Mouse (Mus musculus): ENCODE measurements around the gene Tmod3.
"Not testable (repeated sequence)": the region's sequence is repeated elsewhere in the genome, so short reads cannot be mapped to it uniquely, and the experiment has no call there.

Tmod3 gene

DNA sequence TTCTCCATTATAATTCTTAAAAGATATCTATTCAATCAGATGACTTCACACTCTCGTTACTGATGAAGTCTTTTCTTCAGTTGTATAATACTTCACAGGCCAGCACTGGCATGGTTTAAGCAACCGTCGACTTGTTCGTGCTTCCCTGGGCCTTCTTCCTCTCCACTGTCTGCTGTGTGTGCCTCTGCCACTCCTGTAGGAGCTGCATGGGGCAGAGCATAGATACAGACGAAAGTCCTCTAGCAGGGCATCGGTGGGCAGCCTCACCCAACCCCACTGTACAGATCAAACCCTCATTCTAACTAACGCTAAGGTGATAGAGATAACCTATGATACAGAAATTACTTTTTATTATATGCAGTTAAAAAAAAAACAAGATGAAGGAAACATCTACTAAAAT is 60.9 kb downstream of the Tmod3 start:
- no peak for DNase-seq (ENCODE audit: low read depth, low spot score)

DNA sequence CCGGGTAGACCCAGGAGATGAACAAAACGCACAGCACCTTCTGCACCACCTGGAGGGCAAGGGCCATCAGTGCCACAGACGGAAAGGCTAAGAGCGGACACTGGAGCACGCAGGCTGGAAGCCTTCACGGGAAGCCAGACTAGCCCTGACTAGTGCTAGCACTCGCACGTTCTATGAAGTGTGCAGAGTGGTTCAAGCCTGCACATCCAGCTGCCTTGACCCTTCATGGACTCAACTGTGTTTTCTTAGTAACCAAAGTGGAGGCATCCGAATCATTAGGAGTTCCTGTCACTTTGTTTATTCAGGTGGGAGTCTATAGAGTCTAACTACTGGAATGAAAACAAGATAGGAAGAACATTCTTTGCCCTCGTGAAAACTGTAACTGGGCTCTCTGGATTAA is 63.5 kb downstream of the Tmod3 start:
- no peak for DNase-seq (ENCODE audit: low read depth, low spot score)

DNA sequence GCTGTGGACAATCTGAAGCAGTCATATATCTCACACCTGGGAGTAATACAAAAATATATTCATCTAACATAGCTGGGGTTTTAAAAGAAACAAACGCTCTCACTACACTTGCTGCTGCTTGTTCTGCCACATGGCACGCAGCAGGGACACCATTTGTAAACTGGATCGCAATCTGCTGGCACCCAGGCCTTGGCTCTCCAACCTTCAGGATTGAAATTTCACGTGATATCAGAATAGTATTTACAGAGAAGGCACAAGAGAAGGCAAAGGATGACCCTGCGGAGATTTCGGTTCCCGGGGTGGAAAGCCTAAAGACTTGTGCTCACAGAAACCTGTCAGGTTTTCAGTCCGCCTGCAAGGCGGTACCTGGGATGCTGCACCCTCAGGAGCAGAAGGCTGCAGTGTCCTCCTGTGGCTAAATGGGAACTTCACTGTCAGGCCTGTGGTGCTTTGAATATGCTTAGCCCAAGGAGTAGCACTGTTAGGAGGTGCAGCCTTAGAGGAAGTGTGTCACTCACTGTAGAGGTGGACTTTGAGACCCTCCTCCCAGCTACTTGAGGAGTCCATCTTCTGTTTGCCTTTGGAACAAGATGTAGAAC is 65.0 kb downstream of the Tmod3 start:
- no peak for DNase-seq (ENCODE audit: low read depth, low spot score)

DNA sequence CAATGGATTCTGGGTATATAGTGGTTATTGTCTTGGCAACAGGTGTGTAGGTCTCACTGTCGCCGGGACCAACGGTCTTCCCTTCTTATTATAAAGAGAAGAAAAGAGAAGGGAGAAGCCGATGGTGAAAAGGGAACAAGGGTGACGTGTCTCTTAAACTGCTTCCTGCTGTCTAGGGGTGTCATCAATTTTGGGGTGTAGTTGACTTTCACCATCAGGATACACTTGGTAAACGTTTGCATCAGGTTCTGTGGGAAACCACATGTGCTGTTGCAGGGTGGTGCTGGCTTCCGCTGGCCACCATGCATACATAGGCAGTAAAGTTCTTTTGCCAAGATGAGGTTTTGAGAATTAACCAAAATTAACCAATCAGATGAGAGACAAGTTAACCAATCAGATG is 71.2 kb downstream of the Tmod3 start:
- DNase-seq (ENCODE audit: low read depth, low spot score), result not testable (repeated sequence)

DNA sequence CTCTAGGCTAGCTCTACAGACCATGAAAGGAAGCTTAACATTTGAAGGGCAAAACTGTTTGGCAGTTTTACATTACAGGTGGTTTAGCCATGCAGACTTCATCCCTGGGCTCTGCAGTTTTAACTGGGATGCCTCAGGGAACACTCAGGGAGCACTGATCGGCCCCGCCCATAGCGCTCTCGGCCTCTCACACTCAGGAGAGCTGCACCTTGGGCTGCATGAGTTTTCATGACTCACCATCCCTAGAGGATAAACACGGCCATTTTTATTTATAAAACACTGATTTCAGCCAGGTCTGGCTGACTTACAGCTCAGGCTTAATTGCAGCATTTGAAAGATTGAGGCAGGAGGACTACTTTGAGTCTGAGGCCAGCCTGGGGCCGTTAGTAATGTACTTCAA is 74.2 kb downstream of the Tmod3 start:
- no peak for DNase-seq (ENCODE audit: low read depth, low spot score)

DNA sequence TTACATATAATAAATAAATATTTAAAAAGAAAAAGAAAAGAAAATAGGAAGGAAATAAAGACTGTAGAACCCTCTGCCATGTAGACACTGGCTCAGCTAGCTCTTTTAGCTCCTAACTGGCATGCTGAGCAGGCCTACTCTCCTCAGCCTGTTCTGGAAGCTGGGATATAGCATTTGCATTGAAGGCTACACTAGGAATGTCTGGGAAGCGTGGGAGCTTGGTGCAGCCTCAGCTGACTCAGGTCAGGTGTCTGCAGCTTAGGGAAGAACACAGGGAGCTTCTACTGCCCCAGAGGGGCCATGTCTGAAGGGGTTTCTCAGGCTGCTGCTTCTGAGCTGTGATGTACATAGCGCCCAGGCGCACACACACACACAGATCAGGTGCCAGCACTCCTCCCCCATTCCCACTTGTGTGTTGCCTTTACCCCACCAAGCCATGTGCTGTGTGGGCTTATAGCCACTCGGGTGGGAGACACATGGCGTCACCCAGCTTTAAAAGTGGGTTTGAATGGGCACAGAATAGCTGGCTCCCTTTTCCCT is 78.9 kb downstream of the Tmod3 start:
- no peak for DNase-seq (ENCODE audit: low read depth, low spot score)

DNA sequence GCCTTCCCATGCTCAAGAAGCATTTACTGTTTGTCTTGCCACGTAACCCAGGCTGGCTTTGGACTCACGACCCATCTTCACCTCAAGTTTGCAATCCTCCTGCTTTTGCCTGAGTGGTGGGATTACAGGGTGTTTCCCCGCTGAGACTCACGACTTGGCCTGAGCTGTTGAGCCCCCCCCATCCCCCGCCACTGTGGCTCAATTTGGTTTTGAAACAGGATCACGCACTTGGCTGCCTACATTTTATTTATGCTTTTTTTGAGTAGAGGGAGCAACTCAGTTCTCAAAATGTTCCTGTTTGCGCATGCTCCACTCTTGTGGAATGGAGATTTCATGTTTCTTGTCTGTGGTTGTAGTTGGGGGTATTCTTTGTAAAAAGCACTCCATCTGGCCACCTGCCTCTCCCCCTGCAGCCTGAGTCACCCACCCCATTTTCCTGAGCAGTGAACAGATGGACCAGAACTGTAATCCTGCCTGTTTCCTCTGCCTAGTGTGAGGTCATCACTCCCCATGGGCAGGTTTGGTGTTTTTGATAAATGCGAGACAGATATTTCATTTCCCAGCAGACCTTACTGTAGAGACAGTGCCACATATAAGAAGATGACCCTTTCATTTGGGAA is 80.2 kb downstream of the Tmod3 start:
- DNase-seq (ENCODE audit: low read depth, low spot score), result no peak

DNA sequence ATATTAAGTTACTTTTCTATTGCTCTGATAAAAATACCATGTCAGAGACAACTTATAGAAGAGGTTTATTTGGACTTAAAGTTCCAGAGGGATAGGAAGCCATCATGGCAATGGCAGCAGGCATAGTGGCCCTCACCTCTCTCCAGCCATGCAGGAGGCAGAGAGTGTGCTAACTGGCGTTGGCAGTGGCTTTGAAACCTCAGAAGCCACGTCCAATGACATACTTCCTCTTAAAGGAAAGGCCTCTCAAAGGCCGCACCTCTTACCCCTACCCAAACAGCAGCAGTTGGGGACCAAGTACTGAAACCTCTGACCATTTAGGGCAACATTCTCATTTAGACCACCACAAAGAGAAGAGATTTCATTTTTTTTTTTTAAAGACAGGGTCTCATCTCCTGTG is 82.2 kb downstream of the Tmod3 start:
- no peak for DNase-seq (ENCODE audit: low read depth, low spot score)

DNA sequence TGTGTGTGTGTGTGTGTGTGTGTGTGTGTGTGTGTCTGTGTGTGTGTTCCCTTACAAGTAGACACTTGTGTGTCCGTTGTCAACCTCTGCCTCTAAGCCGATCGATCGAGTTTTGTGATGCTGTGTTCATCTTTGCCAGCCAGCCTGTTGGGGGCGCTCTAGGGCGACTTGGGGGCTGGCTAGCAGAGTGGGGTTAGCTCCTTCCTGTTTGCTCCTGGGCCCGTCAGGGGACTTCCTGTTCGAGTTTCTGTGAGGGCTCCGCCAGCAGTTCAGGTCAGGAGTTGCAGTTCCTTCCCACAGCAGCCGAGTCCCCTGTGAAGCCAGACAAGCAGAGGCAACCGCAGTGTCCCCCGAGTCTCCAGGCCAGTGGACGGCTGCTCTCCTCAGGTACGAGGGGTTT is 91.2 kb downstream of the Tmod3 start:
- no peak for DNase-seq (ENCODE audit: low read depth, low spot score)

DNA sequence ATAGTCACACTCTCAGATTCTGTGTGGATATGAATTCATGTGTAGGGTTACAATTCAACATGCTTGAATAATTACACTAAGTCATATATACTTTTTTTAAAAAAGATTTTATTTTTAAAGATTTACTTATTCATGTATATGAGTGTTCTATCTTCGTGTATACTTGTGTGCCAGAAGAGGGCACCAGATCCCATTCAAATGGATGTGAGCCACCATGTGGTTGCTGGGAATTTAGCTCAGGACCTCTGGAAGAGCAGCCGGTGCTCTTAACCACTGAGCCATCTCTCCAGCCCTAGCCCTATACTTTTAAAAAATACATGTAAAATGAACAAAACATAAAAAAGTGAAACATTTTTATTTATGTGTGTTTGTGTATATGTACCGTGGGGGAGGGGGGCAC is 91.9 kb downstream of the Tmod3 start:
- DNase-seq (ENCODE audit: low read depth, low spot score), result no peak

DNA sequence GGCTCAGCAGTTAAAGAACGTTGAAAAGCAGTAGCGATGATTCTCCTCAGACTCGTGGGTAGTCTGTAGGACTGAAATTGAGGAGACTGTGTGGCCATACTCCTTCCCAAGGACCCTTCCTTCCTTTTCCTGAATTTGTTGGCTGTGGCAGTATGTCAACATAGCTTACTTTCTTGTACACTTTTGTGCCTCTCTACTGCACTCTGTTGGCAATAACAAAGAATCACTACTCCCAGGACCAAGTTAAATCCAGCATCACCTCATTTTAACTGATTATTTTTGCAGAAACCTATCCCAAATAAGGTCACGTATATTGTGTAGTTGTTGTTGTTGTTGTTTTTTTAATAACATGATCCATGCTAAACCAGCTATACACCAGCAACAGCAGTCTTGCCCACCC is 92.8 kb downstream of the Tmod3 start:
- DNase-seq (ENCODE audit: low read depth, low spot score), result no peak

DNA sequence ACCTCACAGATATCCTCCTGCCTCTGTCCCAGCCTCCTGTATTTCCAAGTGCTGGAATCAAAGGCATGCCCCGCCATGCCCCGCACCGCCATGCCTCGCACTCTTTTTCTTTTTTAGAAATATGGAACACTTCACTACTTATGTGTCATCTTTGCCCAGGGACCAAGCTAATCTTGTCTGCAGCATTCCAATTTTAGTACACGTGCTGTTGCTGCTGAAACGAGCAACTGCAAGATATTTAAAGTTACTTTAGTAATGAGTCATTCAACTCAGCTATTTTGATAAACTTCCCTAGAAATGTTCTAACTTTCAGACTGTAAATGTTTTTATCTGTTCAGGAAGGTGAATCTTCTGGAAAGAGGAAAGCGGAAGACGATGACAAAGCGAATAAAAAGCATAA is 93.6 kb downstream of the Tmod3 start:
- DNase-seq (ENCODE audit: low read depth, low spot score), result no peak

DNA sequence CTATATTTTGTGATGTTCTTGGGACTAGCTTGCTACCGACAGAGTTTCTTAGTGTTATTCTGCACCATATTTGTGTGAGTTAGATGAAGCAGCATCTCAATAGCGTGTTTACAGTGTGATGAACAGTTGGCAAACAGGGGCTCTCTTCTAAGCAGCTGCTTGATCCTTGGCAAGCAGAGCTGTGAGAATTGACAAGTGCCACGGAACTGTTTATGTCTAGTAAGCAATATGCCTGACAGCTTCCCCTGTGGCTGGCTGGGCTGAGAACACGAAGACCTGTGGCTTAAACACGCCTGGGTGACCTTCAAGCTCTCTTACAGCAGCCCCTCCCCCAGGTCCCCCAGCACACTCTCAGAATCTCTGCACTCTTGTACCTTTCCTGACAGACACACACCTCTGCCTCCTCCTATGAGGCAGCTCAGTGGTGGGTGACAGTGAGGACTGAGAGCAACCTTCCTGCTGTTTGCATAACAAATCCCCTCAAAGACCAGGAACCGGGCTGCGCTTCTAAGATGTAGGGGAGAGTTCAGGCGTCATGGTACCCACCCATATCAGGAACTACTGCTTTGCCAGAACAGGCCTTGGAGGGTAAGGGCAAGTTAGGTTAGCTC is 96.3 kb downstream of the Tmod3 start:
- no peak for DNase-seq (ENCODE audit: low read depth, low spot score)

DNA sequence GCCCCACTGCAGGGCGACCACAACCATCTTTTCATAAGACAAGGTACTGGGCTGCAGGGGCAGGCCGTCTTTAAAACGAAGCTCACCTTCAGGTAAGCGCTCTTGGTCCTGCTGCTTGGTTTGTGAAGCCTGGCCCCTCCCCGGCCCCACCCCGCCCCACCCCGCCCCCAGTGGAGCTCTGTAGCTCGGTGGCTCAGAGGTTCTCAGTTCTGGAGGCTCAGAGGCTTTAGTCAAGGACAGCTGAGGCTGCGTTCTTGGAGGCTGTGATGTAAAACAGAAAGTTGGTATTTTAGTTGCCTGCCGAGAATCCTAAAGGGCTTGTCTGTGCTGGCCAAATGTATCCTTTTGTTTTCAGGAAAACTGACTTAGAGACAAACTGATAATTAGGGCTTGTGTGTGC is 103.8 kb downstream of the Tmod3 start:
- DNase-seq (ENCODE audit: low read depth, low spot score), result no peak

DNA sequence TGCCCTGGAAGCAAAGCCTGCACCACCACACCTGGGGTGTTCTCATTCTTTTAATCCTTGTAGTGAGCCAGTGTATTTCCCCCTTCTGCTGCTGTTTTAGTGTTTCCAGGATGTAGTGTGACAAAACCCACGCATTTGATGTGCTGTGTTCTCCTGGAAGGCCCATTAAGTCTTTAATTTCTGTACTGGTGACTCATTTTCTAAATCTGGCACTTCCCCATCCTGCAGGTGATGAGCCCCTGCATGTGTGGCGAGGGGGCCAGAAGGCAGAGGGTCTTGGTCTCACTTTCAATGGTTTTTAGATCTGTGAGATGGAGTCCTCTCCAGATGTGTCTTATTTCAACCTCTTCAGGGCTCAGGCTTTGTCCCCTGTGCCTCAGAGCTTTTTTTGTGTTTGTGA is 105.5 kb downstream of the Tmod3 start:
- DNase-seq (ENCODE audit: low read depth, low spot score), result no peak

DNA sequence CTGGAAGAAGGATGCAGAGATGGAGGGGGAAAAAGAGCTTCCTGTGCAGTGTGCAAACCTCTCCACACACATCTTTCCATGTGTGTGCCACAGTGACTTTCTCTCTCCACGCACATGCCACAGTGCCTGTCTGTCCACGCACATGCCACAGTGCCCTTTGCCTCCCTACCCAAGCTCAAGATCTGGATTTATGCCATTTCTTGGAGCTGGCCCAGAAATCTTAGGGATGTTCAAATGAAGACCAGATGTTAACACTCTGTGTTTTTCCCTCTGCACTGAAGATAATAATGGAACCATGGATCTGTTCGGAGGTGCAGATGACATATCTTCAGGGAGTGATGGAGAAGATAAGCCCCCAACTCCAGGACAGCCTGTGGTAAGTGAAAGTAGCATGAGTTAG is 111.4 kb downstream of the Tmod3 start:
- DNase-seq (ENCODE audit: low read depth, low spot score), result no peak
